Mouse (Mus musculus) bone marrow macrophage, adult 2 months (primary cell): ENCODE results near the gene Tacr2.

Experiments used
- CTCF ChIP-seq: IDR thresholded peaks from 2 replicates; pipeline ENCODE4 v1.5.1; 2012; ENCODE audit warnings: low read depth, mild to moderate bottlenecking, low read length, moderate library complexity
- POLR2A ChIP-seq: IDR thresholded peaks from 2 replicates; pipeline ENCODE4 v1.6.1; 2012; ENCODE audit warnings: mild to moderate bottlenecking, low read depth, low read length, borderline replicate concordance

DNA sequence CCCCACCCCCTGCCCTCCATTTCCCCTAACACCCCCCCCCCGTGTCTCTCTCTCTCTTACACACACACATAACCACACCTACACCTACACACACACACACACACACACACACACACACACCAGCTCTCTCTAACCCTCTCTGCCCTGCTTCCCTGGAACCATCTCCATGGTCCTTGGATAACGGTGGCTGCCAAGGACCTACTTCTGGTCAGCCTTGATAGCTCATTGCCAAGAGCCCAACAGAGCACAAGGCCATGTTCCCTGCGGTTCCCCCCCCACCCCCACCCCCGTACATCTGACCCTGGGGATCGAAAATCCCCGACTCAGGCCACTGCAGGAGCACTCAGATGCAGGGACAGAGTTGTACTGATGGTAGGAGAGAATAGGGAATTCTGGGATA is 40.9 kb upstream of the Tacr2 start:
- no peak for TF ChIP-seq POLR2A
- no peak for TF ChIP-seq CTCF
